8 mouse cellular contexts compared by ENCODE assay signal in genomic region chr1:193285766-193286325, GRCm38 (mm10). TPM values are rescaled to one million over a fixed set of nuclear protein-coding genes. Genes with fewer than 3 reads are reported as not detected.
DNase-seq lines count a peak whose midpoint lies in the region; ATAC-seq lines count a peak whose summit lies in the region.
"Not testable (repeated sequence)": the region's sequence is repeated elsewhere in the genome, so short reads cannot be mapped to it uniquely, and the experiment has no call there.
"Had no signal": no experiment of that assay in that cellular context is flagged by ENCODE, and none has a peak within 500 bp of the region (broad histone marks: within the 10 kb centered on the region; RNA-seq: fewer than 3 reads in every experiment).

No protein-coding gene starts in this region.

- H3K27ac ChIP-seq in heart, embryonic 15.5 days = peak overlapping the region; percentile 11; the same call in 1 of the 2 replicates

- H3K4me3 ChIP-seq in heart, embryonic 15.5 days = not testable (repeated sequence)

- ATAC-seq in heart, embryonic 15.5 days (replicated peaks; ENCODE audit: insufficient number of reproducible peaks, insufficient read depth, low FRiP score, low read depth) = not testable (repeated sequence)

- not testable (repeated sequence) for H3K9me3 ChIP-seq in heart, embryonic 15.5 days (replicated peaks)

- not testable (repeated sequence) for H3K36me3 ChIP-seq in heart, embryonic 15.5 days

- not testable (repeated sequence) for H3K4me1 ChIP-seq in heart, embryonic 15.5 days (replicated peaks)

- peak; percentile 60 for DNase-seq in T-cell, adult 2 months (ENCODE audit: low spot score)
- peak; percentile 29 to 46 for DNase-seq in kidney, adult 8-10 months
- peak; percentile 43 to 60 for DNase-seq in kidney, postnatal 36 days
- DNase-seq in thymus, adult 18-20 months = peak; percentile 47 to 62
- peak; percentile 57 for DNase-seq in thymus, postnatal 14 days

- not testable (repeated sequence) for H3K4me2 ChIP-seq in heart, embryonic 15.5 days

- not testable (repeated sequence) for H3K27me3 ChIP-seq in heart, embryonic 15.5 days

- 85% methylated on average over 3 of the region's 3 CpGs for WGBS in heart, embryonic 15.5 days

- not testable (repeated sequence) for H3K9ac ChIP-seq in heart, embryonic 15.5 days

RNA-seq across cellular contexts. Expression of gene G0s2, which starts 12.8 kb away (rescaled TPM):
- polyA plus RNA-seq in heart, embryonic 15.5 days (2015; fragmentation: Nextera tagmentation; extraction: Ambion mirVana) = 103 and 106 TPM in 2 replicates
- polyA plus RNA-seq: G1E had no signal

RNA-seq across cellular contexts. Expression of gene Hsd11b1, which starts 22.0 kb away (rescaled TPM):
- polyA plus RNA-seq in heart, embryonic 15.5 days (2015; fragmentation: Nextera tagmentation; extraction: Ambion mirVana) = 1.9 and 4.6 TPM in 2 replicates
- polyA plus RNA-seq: G1E; hindbrain, embryonic 11.5 days had no signal
